Mouse (Mus musculus): ENCODE measurements at regions not wholly inside any gene's neighbourhood (a gene's known extent, or its start where the extent isn't known, plus 50 kb on each side); places are given as distances from the start of the nearest gene placed in this dataset.

DNA sequence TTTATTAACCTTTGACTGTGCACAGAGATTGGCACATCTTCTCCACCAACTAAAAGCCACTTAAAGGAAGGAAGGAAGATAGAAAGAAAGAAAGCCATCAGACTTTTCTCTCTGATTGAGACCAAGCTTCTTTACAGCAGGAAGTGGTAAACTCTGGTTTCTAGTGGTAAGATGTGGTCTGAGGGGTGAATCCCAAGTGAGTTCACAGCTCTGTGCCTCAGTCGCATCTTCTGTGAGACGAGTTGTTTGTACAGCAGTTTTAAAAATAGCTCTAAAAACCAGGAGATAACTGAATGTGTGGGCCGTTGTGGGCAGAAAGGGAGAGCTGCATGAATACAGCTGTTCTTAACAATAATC is 224.8 kb upstream of the Serp2 start:
- TF ChIP-seq CTCF (IDR thresholded peaks at IDR 0.05) (no peak), EP300 (IDR thresholded peaks at IDR 0.05) (no peak)
